Mouse (Mus musculus) frontal cortex, postnatal 14 days (tissue): ENCODE measurements around the gene Tnfaip8l2.
A peak's percentile ranks its signal among the peaks of the same experiment; 100 is the strongest.

Experiments used
- DNase-seq, 2 experiments: peaks; one replicate each; pipeline ENCODE4 v3.0.0; 2022; ENCODE audit warnings: low spot score in 2 of 2

Tnfaip8l2 gene

GRCm38 (mm10) chr3:95141952-95142616 is at the start of gene Tnfaip8l2:
Gene Tnfaip8l2, minus strand, starts transcription at chr3:95142360.
- no peak for DNase-seq

GRCm38 (mm10) chr3:95186888-95187287 is 44.7 kb upstream of the Tnfaip8l2 start:
- DNase-seq: no peak

GRCm38 (mm10) chr3:95186100-95186499 is 43.9 kb upstream of the Tnfaip8l2 start:
- DNase-seq: no peak

DNA sequence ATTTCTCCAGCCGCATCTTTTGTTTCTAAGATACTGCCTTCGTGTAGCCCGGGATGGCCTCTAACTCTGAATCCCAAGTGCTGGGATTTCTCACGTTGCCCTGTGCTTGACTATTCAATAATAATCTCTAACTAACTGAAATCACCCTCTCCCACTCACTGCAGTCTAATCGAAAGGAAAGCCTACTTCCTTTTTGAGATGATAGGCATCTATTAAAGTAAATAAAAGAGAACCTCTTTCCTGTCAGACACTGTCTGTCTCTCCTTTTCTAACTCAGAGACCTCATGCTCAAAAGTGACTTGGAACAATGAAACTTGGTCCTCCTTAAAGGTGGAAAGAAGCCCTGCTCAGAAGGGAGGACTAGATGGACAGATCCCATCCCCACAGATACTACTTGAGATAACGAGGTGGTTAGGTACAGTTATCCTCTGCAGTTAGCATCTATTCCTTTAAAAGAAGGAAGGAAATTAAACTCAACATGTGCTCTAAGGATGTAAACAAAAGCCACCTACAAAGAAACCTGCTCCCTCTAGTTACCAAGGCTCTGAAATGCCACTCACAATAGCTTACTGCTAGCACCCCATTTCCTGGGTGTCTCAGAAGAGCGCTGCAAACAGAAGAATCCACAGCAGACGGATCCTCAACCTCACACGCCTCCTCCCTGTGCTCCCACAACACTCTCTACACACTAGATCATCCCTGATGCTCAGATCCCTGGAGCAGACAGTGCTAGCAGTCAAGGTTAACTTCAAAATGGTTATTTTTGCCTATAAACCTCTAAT is 42.8 kb upstream of the Tnfaip8l2 start:
- DNase-seq: no peak

DNA sequence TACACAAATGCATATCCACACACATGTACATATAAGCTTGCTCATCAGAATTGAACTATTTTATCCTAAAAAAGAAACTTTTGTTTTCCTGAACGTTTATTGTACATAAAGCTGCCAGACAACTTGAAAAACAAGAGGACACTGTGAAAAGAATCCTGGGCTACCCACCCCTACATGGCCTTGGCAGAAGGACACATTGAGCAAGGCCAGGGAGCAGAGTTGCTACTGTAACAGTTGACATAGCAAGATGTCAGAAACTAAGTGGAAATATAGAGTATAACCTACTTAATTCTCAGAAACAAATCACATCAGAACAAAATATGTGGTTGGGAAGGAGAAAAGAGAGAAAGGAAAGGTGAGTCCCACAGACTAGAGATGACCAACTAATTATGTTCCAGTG is 39.7 kb upstream of the Tnfaip8l2 start:
- DNase-seq: no peak

- no peak for DNase-seq
Observed at GRCm38 (mm10) chr3:95179890-95180289, 37.7 kb upstream of the Tnfaip8l2 start.

DNA sequence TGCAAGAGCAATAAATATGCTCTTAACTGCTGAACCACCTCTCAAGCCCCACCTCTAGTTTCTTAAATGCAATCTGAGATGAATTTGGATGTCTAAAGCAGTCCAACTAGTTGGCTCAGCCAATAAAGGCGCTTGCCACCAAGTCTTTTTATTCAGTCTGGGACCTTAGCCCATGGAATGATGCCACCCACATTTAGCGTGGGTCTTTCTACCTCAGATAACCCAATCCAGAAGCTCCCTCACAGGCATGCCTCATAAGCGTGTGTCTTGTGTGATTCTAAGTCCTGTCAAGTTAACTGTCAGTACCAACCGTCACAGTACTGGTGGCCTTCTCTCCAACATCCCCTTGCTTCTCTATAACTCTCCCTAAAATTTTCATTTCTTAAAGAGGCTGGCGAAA is 36.8 kb upstream of the Tnfaip8l2 start:
- no peak for DNase-seq

- no peak for DNase-seq
Observed at GRCm38 (mm10) chr3:95177583-95177982, 35.4 kb upstream of the Tnfaip8l2 start.

GRCm38 (mm10) chr3:95176500-95176899 is 34.3 kb upstream of the Tnfaip8l2 start:
- DNase-seq: no peak

- DNase-seq: peak; percentile 67 to 79
Observed at GRCm38 (mm10) chr3:95174011-95174592, 31.9 kb upstream of the Tnfaip8l2 start.

DNA sequence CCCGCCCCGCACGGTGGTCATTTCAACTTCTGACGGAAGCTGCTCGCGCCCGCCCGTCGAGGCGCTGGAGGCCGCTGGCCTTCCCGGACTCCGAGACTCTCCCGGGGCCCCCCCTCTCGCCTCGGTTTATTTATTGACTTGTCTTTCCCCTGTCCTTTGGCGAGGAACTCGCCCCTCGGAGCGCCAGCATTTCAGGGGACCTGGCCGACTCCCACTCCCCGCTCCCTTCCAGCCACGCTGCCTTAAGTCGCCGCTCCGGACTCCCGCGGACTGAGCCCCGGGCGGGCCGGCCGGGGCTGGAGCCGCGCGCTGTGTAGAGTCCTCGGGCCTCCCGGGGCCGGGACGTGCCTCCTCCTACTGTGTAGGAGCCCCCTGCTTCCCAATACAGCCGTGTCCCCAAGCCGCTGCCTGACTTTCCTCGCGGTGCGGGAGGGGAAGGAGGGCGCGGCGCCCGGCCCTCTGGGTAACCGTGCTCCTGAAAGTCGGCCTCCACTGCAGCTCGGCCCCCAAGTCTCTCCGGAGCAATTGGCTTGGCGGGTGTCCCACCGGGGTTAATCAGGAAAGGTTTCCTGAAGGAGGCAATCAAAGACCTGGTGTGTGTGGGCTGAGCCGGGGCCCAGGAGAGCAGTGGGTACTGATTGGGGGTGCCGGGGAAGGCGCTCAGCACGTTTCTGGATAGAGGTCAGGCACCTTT is 31.2 kb upstream of the Tnfaip8l2 start:
- DNase-seq: no peak

GRCm38 (mm10) chr3:95172526-95173255 is 30.5 kb upstream of the Tnfaip8l2 start:
- DNase-seq: no peak

- no peak for DNase-seq
Observed at GRCm38 (mm10) chr3:95171105-95171504, 28.9 kb upstream of the Tnfaip8l2 start.

DNA sequence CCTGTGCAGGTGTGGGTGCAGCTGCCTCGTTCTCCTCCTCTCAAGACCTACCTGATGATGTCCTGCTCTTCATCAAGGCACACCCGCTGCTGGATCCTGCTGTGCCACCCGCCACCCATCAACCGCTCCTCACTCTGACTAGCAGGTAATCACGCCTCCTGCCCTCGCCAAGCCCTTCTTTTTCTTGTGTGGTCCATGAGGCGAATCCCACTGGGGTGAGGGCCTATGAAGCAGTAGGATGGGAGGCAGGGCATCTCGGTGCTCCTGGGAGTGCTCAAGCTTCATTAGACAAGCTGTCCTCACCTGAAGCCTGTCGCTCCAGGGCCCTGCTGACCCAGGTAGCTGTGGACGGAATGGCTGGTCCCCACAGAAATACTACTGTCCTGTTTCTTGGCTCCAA is 27.8 kb upstream of the Tnfaip8l2 start:
- DNase-seq: no peak

GRCm38 (mm10) chr3:95164840-95165239 is 22.7 kb upstream of the Tnfaip8l2 start:
- no peak for DNase-seq

DNA sequence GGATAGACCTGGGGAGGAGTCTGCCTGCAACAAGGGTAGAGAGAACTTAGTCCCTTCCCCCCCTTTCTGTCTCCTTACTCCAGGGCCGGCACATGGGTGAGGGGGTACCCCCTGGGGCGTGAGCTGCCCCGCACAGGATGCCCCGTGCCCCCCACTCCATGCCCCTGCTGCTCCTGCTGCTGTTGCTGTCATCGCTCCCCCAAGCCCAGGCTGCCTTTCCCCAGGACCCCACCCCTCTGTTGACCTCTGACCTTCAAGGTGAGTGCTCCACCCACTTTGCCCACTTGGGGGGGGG is 22.0 kb upstream of the Tnfaip8l2 start:
- no peak for DNase-seq

GRCm38 (mm10) chr3:95163419-95164255 is 21.5 kb upstream of the Tnfaip8l2 start:
- DNase-seq: no peak

GRCm38 (mm10) chr3:95162345-95162628 is 20.1 kb upstream of the Tnfaip8l2 start:
- no peak for DNase-seq

DNA sequence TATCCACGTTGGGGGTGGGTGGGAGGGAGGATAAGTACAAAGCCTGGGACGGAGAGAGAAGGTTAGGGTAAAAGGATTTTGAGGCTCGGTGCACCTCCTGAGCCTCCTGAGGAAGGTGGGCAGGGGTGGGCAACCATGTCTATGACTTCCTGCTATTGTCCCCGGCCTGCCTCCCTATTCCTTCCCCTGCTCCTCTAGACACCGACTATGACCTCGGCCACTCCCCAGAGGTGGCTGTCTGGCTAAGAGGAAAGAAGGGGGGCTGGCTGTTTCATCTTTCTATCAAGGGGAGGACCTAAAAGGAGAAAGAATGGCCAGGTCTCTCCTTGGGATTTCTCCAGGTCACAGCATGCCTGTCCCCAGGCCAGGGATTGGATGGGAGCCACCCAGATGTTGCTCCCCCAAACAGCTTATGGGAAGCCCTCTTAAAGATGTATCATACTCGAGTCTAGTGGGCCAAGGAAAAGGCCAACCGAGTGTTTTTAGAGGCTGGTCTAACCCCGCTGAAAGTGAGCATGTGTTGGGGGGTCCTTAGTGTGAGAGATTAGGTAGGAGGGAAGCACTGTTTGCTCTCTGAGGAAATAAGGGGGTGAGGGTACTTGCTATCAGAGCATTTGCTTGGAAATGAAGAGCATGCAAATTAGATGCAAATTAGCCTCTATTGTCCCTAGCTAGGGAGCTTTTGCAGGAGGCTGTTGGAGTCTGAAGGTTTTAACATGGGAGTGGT is 19.6 kb upstream of the Tnfaip8l2 start:
- no peak for DNase-seq

DNA sequence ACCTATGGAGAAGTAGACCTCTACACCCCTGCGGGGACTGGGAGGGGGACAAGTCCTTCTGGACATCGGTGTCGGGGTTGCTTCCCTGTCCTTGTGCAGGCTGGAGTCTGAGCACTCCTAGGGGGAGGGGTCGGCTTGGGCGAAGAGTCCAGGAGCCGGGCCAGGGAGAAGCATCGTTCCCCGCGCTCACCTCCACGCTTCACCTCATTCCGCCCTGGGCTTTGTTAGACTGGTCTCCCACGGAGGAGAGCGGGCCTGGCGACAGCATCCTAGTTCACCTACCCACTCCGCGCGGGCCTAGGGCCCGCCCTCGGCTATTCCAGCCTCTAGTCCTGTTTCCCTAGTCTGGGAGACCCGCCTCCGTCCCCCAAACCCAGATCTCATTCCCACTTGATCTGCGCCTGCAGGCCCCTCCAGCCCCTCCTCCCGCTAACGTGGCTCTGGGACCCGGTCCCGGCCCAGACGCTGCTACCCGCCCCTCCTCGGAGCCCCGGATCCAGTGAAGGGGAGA is 18.9 kb upstream of the Tnfaip8l2 start:
- DNase-seq: no peak
